Mouse (Mus musculus) heart, embryonic 13.5 days (tissue): ENCODE measurements around the gene Pgm2. TPM values are rescaled to one million over a fixed set of nuclear protein-coding genes. Genes with fewer than 3 reads are reported as not detected.

Source experiments
- ATAC-seq: fragments of 200-750 bp; cut with Nextera tagmentation; 2 replicates; pipeline ENCODE4 v1.8.0; 2017; ENCODE audit warnings: moderate TSS enrichment; ENCODE audit not compliant: insufficient number of reproducible peaks, low FRiP score, low TSS enrichment; ENCODE audit errors: extremely low read depth
- H3K27ac ChIP-seq: fragments of 300-500 bp; sonication (generic); replicated peaks from 2 replicates; pipeline ENCODE4 v1.5.1; 2015; ENCODE audit warnings: moderate library complexity, mild to moderate bottlenecking, inconsistent platforms
- H3K27me3 ChIP-seq: fragments of 300-500 bp; sonication (generic); replicated peaks from 2 replicates; pipeline ENCODE4 v1.6.1; 2015; ENCODE audit warnings: mild to moderate bottlenecking, inconsistent platforms
- H3K36me3 ChIP-seq: fragments of 300-500 bp; sonication (generic); 2 replicates; pipeline ENCODE4 v1.6.1; 2015; ENCODE audit warnings: mild to moderate bottlenecking, inconsistent platforms
- H3K4me1 ChIP-seq: fragments of 300-500 bp; sonication (generic); 2 replicates; pipeline ENCODE4 v1.6.1; 2015; ENCODE audit warnings: inconsistent platforms
- H3K4me2 ChIP-seq: fragments of 300-500 bp; sonication (generic); 2 replicates; pipeline ENCODE4 v1.6.1; 2015; ENCODE audit warnings: inconsistent platforms, mild to moderate bottlenecking, moderate library complexity
- H3K4me3 ChIP-seq: fragments of 300-500 bp; sonication (generic); 2 replicates; pipeline ENCODE4 v1.5.1; 2015; ENCODE audit warnings: moderate library complexity, mild to moderate bottlenecking, inconsistent platforms
- H3K9ac ChIP-seq: fragments of 300-500 bp; sonication (generic); 2 replicates; pipeline ENCODE4 v1.6.1; 2015; ENCODE audit warnings: inconsistent platforms, mild to moderate bottlenecking, moderate library complexity
- H3K9me3 ChIP-seq: fragments of 300-500 bp; sonication (generic); 2 replicates; pipeline ENCODE4 v1.6.1; 2016; ENCODE audit warnings: inconsistent platforms
- WGBS: fragments of 180-500 bp; shearing (Covaris S2); methylation state at CpG from one replicate; pipeline ENCODE4 v1.1.7; 2015; ENCODE audit warnings: mixed read lengths; 5-methylcytosine and 5-hydroxymethylcytosine counted together
- microRNA-seq: library from miRNA; unstranded; fragments of <30 nt; microRNA quantifications from one replicate; pipeline ENCODE4, GENCODE M21; 2016
- polyA plus RNA-seq: library from polyadenylated mRNA; unstranded; fragments of >200 nt; fragmentation: Nextera tagmentation; extraction: Ambion mirVana; gene quantifications from 2 replicates; pipeline ENCODE4 v1.2.1, GENCODE M21; 2015

Gene Pgm2
- polyA plus RNA-seq, 1 experiment from 2014 or later = 18.1 TPM

DNA sequence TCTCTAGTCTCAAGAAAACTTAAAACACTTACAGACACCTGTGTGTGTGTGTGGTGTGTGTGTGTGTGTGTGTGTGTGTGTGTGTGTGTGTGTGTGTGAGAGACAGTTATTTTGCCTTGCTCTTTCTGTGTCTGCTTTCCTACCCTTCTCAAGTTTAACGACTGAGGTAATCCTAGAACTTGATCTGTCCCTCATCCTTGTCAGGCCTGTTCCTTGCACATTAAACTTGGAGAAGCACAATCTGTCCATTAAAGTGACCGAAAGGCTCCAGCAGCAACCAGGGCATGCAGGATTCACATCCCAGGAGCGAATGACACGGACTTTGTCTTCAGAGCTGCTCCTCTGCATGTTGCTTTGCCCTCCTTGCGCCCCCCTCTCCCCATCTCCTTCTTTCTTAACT, 69.8 kb downstream of the Pgm2 start:
- 76% methylated on average over 5 of the region's 5 CpGs for WGBS
- Histone ChIP-seq H3K36me3 (no peaks in the 10 kb centered on the region), H3K27me3 (peaks cover 3% of the 10 kb centered on the region)

DNA sequence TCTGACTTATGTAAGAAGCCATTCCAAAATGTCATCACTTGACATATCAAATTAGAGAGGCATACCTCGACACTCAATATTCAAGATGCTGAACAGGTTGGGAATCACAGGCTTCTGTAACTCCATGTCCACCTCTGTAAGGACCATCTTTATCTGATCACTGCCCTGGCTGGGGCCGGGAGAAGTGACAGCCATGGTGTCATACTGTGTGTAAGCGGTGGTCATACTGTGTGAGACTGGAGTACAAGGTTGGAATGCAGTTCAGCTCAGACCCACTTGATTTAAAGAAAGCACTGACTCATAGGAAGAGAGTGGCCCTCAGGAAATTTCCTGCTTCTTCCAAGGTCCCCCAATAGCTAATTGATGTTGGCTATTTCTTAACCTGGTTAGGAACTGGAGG, 71.7 kb downstream of the Pgm2 start:
- Histone ChIP-seq H3K4me2 (no peak overlapping the region), H3K4me3 (no peak overlapping the region), H3K27me3 (peaks cover under 1% of the 10 kb centered on the region; the same call in 1 of the 2 replicates), H3K9me3 (no peaks in the 10 kb centered on the region), H3K9ac (no peak overlapping the region), H3K27ac (no peak overlapping the region), H3K4me1 (peaks cover 10% of the 10 kb centered on the region), H3K36me3 (no peaks in the 10 kb centered on the region)
- no peak for ATAC-seq
- WGBS = 60% methylated on average over 3 of the region's 3 CpGs

More for the DNA sequence above, 69.8 kb downstream of the Pgm2 start:
- H3K4me3 ChIP-seq = no peak overlapping the region
- H3K9ac ChIP-seq = no peak overlapping the region
- no peak for ATAC-seq
- H3K27ac ChIP-seq = no peak overlapping the region
- H3K9me3 ChIP-seq = no peaks in the 10 kb centered on the region
- H3K4me1 ChIP-seq = peaks cover 26% of the 10 kb centered on the region
- no peak overlapping the region for H3K4me2 ChIP-seq

DNA sequence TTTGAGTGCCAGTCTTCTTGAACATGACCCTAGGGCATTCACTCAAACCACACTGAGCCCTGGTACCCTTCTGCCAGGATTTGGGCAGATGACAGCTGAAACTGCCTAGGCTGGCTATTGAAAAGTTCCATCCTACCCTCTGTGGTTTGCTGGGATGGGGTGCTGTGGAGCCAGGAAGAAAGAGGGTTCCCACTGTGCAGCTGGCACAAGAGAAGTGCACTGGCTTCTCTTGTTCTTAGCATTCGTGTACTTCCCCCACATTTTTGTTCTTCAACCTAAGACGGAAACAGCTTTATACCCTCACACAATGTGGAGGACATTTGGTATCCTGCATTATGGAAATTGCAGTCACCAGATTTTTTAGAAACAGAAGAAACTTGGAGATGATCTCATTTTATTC, 73.1 kb downstream of the Pgm2 start:
- H3K4me3 ChIP-seq = no peak overlapping the region
- no peak overlapping the region for H3K4me2 ChIP-seq
- no peak for ATAC-seq
- H3K9ac ChIP-seq = no peak overlapping the region
- H3K9me3 ChIP-seq = no peaks in the 10 kb centered on the region
- peaks cover 9% of the 10 kb centered on the region for H3K4me1 ChIP-seq
- no peaks in the 10 kb centered on the region for H3K27me3 ChIP-seq
- 73% methylated on average over 2 of the region's 2 CpGs for WGBS
- H3K27ac ChIP-seq = no peak overlapping the region
- H3K36me3 ChIP-seq = no peaks in the 10 kb centered on the region

DNA sequence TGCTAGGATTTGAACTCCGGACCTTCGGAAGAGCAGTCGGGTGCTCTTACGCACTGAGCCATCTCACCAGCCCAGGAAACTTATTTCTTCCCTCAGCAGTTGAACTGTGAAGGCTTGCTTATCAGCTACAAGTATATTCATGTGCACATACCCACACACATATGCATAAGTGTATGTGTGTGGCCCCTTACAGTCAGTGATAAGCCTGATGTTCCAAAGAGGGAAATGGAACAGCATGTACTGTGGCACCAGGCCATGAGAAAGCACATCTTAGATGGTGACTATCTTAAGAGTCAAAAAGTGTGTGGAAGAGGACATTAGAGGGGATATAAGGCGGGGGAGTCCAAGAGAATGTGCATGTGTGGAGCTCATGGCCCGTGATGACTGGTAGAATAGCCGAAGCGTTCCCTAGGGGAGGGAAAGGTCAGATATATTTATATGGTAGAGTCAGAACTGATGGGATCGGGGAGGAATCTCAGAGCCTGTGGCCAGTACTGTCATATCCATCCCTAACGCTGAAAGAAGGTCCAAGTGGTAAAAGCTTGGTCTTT, 76.3 kb downstream of the Pgm2 start:
- Histone ChIP-seq H3K9me3 (no peaks in the 10 kb centered on the region), H3K4me3 (no peak overlapping the region), H3K4me2 (no peak overlapping the region), H3K4me1 (peaks cover under 1% of the 10 kb centered on the region; the same call in 1 of the 2 replicates), H3K36me3 (0 out of 2 replicates have a peak, but pooled peaks cover 3% of the 10 kb centered on the region), H3K27me3 (no peaks in the 10 kb centered on the region), H3K9ac (no peak overlapping the region), H3K27ac (no peak overlapping the region)
- WGBS = 87% methylated on average over 10 of the region's 10 CpGs
- ATAC-seq = no peak

DNA sequence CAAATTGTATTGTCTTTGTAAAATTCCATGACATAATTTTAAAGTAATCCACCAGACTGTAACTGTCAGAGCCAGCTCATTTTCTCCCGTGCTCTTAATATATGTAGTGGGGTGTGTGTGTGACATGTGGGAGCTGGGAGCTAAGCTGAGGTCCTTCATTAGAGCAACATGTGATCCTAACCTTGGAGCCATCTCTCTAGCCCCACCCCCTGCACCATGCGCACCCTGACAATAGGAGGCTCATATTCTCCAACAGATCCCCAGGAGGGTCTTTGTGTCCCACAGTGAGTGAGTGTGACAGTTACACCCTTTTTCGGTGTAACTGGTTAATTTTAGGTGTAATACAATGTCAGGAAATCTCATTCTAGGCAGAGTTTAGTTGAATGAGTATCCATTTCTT, 80.1 kb downstream of the Pgm2 start:
- H3K9ac ChIP-seq = no peak overlapping the region
- H3K9me3 ChIP-seq = no peaks in the 10 kb centered on the region
- H3K36me3 ChIP-seq = 0 out of 2 replicates have a peak, but pooled peaks cover 3% of the 10 kb centered on the region
- H3K27me3 ChIP-seq = no peaks in the 10 kb centered on the region
- no peak for ATAC-seq
- H3K4me3 ChIP-seq = no peak overlapping the region
- no peak overlapping the region for H3K4me2 ChIP-seq
- H3K4me1 ChIP-seq = peaks cover 11% of the 10 kb centered on the region
- H3K27ac ChIP-seq = no peak overlapping the region
- 66% methylated on average over 3 of the region's 3 CpGs for WGBS

DNA sequence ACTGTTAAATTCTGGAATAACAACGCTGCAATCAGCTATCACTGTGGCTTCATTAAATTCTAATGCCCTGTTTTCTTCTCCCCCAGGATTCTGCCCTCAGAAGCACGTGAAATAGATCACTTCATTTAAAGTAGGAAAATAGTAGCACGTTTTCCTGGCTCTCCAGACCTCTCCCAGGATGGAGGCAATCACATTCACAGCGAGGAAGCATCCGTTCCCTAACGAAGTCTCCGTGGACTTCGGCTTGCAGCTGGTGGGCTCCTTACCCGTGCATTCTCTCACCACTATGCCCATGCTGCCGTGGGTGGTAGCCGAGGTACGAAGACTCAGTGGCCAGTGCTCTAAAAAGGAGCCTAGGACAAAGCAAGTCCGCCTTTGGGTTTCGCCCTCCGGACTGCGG, 80.6 kb downstream of the Pgm2 start:
- Histone ChIP-seq H3K27me3 (no peaks in the 10 kb centered on the region), H3K9ac (no peak overlapping the region), H3K9me3 (no peaks in the 10 kb centered on the region), H3K36me3 (0 out of 2 replicates have a peak, but pooled peaks cover 3% of the 10 kb centered on the region), H3K4me1 (peaks cover 11% of the 10 kb centered on the region), H3K27ac (no peak overlapping the region), H3K4me2 (no peak overlapping the region), H3K4me3 (no peak overlapping the region)
- ATAC-seq = no peak
- WGBS = 79% methylated on average over 16 of the region's 16 CpGs

DNA sequence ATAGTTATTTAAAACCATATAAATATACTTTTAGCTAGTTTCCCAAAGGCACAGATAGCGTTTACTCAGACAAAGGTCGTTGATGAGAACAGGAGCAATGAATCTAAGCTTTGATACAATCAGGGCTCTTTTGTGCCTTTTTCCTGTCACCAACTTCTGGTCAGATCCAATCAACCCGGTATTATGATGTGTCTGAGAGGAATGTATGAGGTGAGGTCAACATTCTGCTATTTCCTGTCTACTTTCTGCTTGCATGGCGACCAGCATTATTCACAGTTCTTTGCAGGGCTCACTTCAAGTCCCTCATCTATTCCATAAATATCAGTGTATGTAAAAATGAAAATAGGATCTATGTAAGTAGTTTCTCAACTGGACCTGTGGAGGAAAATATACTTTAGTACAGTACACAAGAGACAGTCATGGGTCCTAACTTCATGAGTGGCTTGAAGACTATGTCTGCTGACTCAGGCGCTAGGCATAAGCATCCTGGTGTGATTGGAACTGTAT, 81.7 kb downstream of the Pgm2 start:
- Histone ChIP-seq H3K4me1 (peaks cover 11% of the 10 kb centered on the region), H3K4me2 (no peak overlapping the region), H3K9ac (no peak overlapping the region), H3K36me3 (0 out of 2 replicates have a peak, but pooled peaks cover 3% of the 10 kb centered on the region), H3K27ac (no peak overlapping the region), H3K27me3 (no peaks in the 10 kb centered on the region), H3K4me3 (no peak overlapping the region), H3K9me3 (no peaks in the 10 kb centered on the region)
- no peak for ATAC-seq
- WGBS = 49% methylated on average over 5 of the region's 5 CpGs

Small RNA genes lying within 50 kb of the gene (microRNA-seq; reads per million reads assigned to microRNA genes)
- gene Gm22395 (not detected), gene Gm23967 (not detected)

Other genes starting within 250 kb of the Pgm2 start
- gene Rell1, start 124.1 kb upstream of the Pgm2 start, polyA plus RNA-seq = 7.8 and 9.2 TPM in 2 replicates
- 24.5 and 25.4 TPM in 2 replicates for gene Tbc1d1, start 63.4 kb downstream of the Pgm2 start, polyA plus RNA-seq